Mouse (Mus musculus) adrenal gland, adult (tissue): Measurements from ENCODE around the gene Tmem161a.

Experiments used
- DNase-seq, 2 experiments: peaks; one replicate each; pipeline ENCODE4 v3.0.0; 2022 to 2023; ENCODE audit warnings: low spot score in 1 of 2; ENCODE audit not compliant: inconsistent age in 2 of 2

The Tmem161a gene

GRCm38 (mm10) chr8:70159211-70159610 is 12.9 kb upstream of the Tmem161a start:
- no peak for DNase-seq

GRCm38 (mm10) chr8:70160015-70160414 is 12.1 kb upstream of the Tmem161a start:
- no peak for DNase-seq

- no peak for DNase-seq
These were observed 8.8 kb upstream of the Tmem161a start for GRCm38 (mm10) chr8:70163316-70163715.

- peak; percentile 51 to 80 for DNase-seq
These were observed 5.5 kb upstream of the Tmem161a start for GRCm38 (mm10) chr8:70166504-70167110.

- DNase-seq: no peak
These were observed 2.0 kb upstream of the Tmem161a start for GRCm38 (mm10) chr8:70170116-70170515.

GRCm38 (mm10) chr8:70170748-70171147 is 1.4 kb upstream of the Tmem161a start:
- DNase-seq: no peak

DNA sequence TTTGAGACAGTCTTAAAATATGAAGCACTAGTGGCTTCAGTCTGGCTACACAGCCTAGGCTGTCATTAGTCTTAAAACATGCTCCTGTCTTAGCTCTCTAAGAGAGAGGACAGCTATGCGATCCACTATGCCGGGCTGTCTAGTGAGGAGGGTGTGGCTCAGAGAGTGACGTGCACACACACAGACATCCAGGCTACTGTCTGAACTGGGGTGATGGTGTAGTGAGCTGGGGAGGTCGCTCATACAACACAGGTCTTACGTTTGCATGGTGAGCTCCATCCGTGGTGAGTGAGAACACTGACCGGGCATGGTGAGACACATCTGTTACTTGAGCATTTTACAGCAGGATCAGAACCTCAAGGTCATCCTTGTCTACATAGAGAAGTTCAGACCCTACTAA is 916 bp upstream of the Tmem161a start:
- DNase-seq: no peak

- no peak for DNase-seq
These were observed 1.2 kb downstream of the Tmem161a start for GRCm38 (mm10) chr8:70173320-70173719.

DNA sequence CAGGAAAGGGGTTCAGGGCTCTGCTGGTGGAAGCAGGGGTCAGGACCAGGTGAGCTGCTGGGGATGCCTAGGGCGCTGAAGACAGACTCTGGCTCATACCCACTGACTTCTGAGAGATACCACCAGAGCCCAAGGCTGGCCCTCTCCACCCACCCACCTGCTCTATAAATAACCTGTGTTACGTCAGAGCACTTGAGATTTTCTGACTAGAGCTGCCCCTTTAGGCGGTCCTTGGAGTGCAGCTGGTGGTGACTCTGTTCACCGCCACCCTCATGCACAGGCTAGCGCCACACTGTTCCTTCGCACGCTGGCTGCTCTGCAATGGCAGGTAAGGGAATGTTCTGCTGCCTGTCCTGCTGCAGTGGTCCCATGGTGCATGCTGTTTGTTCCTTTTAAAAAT is 1.9 kb downstream of the Tmem161a start:
- DNase-seq: no peak

GRCm38 (mm10) chr8:70178231-70178630 is 6.1 kb downstream of the Tmem161a start:
- DNase-seq: no peak

DNA sequence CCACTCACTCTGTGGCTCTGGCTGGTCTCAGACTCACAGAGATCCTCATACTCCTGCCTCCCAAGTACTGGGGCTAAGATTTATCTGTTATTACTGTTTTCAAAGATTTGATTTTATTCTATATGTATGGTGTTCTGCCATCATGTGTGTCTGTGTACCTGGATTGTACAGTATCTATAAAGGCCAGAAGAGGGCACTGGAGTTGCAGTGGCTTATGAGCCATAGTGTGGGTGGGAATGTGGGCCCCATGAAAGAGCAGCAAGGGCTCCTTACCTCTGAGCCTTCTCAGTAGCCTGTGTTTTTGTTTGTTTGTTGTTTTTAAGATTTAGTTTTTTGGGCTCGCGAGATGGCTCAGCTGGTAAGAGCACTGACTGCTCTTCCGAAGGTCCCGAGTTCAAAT is 6.9 kb downstream of the Tmem161a start:
- no peak for DNase-seq

GRCm38 (mm10) chr8:70181212-70181902 is 9.2 kb downstream of the Tmem161a start:
- no peak for DNase-seq

DNA sequence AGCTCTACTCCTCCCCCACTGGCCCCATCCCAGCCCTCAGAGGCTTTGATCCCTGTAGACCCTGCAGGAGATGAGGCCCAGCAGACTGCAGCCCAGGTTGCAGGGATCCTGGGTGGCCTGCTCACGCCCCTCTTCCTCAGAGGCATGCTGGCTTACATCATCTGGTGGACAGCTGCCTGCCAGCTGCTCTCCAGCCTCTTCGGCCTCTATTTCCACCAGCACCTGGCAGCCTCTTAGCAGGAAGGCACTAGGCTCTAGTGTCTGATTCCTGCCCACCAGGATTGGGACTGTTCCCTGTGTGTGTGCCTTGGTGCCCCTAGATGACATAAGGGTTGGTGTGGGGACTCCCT is 9.7 kb downstream of the Tmem161a start:
- DNase-seq: no peak

GRCm38 (mm10) chr8:70183194-70183593 is 11.0 kb downstream of the Tmem161a start:
- DNase-seq: peak in 1 of 2 experiments; percentile 74

DNA sequence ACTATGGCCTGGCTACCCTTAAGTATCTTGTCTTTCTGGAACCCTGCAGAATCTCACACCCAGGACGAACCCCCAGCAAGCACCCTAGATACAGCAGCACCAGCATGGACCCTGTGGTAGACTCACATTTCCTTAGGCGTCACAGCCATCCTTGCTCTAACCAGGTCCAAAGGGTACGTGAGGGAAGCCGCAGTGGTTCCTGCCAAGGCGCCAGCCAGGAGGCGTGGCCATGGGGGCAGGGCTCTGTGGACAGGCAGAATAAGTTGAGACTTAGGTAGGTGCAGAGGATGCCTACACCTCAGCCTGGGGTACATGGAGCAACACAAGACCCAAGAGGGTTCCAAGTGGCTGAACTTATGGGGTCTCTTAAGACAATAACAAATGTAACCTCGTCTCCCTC is 16.6 kb downstream of the Tmem161a start:
- DNase-seq: no peak

DNA sequence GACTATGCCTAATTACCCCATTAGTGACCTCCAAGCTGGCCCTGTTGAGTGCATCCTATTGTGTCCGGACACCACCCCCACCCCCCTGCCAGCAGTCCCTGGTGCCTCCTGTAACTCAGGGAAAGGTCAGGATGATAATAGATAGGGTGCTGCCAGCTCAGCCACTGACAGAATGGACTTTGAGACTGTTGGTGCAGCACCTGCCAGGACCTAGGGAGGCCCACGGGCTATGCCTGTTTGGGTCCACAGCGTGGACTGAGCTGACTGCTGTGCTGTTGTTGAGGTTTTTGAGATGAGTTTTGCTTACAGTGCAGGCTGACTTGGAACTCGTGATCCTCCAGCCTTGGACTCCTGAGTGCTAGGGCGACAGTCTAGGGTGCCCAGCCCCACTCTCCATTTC is 21.1 kb downstream of the Tmem161a start:
- no peak for DNase-seq

DNA sequence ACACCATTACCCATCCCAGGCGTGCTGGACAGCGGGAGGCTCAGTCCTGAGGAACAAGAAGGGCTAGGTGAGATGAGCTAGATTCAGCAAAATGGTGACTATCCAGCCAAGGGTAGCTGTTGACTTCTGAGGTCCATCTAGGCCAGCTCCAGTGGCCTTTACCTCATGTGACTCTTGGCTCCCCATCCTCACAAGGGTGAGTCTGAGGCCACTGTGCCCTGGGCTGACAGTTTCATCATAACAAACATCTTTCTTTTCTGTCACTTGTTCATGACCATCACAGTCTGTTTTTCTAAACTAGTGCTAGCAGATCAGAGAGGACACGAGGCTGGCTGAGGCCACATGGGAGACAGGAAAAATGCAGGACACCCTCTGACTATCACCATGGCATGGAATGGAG is 22.0 kb downstream of the Tmem161a start:
- DNase-seq: peak in 1 of 2 experiments; percentile 76

DNA sequence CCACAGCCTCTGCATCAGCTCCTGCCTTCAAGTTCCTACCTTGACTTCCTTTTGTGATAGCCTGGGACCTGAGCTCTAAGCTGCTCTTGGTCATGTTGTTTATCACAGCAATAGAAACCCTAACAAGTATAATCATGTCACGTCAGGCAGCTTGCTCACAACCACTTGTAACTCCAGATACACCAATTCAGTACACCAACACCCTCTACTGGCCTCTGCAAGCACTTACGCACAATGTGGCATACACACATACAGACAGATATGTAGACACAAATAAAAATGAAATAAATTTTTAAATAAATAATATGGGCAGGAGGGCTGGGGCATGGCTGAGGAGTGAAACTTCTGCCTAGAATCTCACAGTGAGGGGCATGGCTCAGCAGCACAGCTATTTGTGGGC is 23.6 kb downstream of the Tmem161a start:
- no peak for DNase-seq

DNA sequence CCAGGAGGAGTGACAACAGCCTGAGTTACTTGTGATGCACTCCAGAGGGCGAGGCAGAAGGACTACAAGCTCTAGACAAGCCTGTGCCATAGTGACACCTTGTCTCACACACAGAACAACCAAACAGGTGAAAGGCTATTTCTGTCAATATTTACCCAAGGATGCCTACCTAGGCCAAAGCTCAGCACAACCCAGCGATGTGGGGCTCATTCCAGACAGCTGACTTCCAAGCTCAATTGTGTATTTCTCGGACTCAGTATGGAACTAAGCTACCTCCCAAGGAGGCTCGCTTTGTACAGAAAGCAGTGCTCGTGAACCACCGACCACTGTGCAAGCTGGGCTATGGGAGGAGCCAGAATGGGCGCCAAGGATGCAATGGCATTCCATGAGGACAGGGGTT is 25.4 kb downstream of the Tmem161a start:
- DNase-seq: no peak

DNA sequence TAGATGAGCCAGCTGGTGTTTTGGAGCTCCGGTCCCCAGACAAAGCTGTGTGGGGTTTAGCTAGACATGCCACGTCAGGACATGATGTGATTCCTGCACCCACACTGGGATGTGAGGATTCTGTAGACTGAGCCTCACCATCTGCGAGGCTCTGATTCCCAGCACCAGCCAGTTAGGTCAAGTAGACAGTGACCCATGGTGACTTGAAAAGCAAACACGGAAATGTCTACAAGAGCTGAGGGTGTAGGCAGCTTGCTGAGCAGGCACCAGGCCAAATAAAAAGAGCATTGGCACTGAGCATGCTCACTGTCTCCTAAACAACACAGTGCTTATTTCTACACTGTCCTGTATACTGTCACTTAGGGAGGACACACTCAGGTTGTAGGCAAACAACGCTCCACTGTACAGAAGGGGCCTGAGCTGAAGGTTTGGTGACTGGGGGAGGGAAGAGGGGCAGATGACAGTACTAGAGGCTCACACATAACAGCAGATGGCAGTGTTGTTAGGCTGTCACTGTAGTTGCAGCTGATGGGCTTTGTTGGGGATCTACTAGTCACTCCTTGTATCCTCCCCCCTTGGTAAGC is 28.0 kb downstream of the Tmem161a start:
- DNase-seq: peak in 1 of 2 experiments; percentile 77

- no peak for DNase-seq
These were observed 29.3 kb downstream of the Tmem161a start for GRCm38 (mm10) chr8:70201417-70201816.

DNA sequence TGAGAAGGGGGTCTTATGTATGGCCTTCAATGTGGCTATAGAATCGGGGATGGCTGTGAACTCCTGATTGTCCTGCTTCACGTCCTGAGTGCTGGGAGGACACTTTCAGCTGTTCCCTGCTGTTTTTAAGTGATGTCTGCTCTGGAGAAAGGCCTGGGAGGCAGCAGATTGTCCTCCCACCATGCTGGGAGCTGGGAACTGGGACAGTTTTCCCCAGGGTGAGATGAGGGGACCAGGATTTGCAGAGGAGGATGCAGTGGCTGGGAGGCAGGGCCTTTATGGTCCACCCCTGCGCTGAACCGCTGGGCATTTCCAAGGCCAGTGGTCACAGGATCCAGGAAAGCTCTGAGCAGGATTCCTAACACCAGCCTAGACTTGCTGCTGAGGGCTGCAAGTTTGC is 30.9 kb downstream of the Tmem161a start:
- no peak for DNase-seq

GRCm38 (mm10) chr8:70204757-70205156 is 32.6 kb downstream of the Tmem161a start:
- no peak for DNase-seq
